Mouse (Mus musculus): ENCODE measurements around the gene Fam221b.

- TF ChIP-seq CTCF (IDR thresholded peaks at IDR 0.05; ENCODE audit: control insufficient read depth, insufficient read depth, insufficient read length) (no peak), MYOD1 (IDR thresholded peaks at IDR 0.05; ENCODE audit: control insufficient read depth, insufficient read length, low read depth) (no peak), MAX (IDR thresholded peaks at IDR 0.05) (no peak), CEBPB (IDR thresholded peaks at IDR 0.05; ENCODE audit: low read depth) (no peak), USF1 (IDR thresholded peaks at IDR 0.05; ENCODE audit: low read depth) (no peak)
These were observed 35.2 kb downstream of the Fam221b start for GRCm38 (mm10) chr4:43633736-43634135.
